Mouse (Mus musculus) liver, embryonic 14.5 days (tissue): Measurements from ENCODE around the gene Agfg2. TPM values are rescaled to one million over a fixed set of nuclear protein-coding genes. Genes with fewer than 3 reads are reported as not detected.

Experiments
- ATAC-seq: fragments of 200-750 bp; cut with Nextera tagmentation; 2 replicates; pipeline ENCODE4 v1.8.0; 2017; ENCODE audit warnings: moderate number of reproducible peaks, mild to moderate bottlenecking, moderate library complexity; ENCODE audit not compliant: insufficient read depth
- DNase-seq, 3 experiments: peaks; one replicate each; pipeline ENCODE4 v3.0.0-alpha.2; 2012 to 2013; ENCODE audit warnings: low read depth in 3 of 3, low spot score in 3 of 3
- H3K27ac ChIP-seq: fragments of 300-500 bp; sonication (generic); 2 replicates; pipeline ENCODE4 v1.5.1; 2014; ENCODE audit warnings: moderate library complexity, mild to moderate bottlenecking, control low read depth, inconsistent platforms
- H3K27me3 ChIP-seq: fragments of 300-500 bp; sonication (generic); 2 replicates; pipeline ENCODE4 v1.6.1; 2014; ENCODE audit warnings: mild to moderate bottlenecking, low read length, moderate library complexity; ENCODE audit not compliant: control insufficient read depth, insufficient read depth
- H3K36me3 ChIP-seq: fragments of 300-500 bp; sonication (generic); replicated peaks from 2 replicates; pipeline ENCODE4 v1.6.1; 2014; ENCODE audit warnings: low read depth; ENCODE audit not compliant: control insufficient read depth, insufficient read depth
- H3K4me1 ChIP-seq, 2 experiments: fragments of 200-500 bp in 1 of 2; fragments of 300-500 bp in 1 of 2; sonication (generic) in 1 of 2; replicated peaks; 2 replicates each; pipeline ENCODE4 v1.6.1; 2012 to 2014; ENCODE audit warnings: antibody characterized with exemption in 1 of 2, inconsistent platforms in 1 of 2, low read length in 1 of 2; ENCODE audit not compliant: control insufficient read depth in 2 of 2, insufficient read depth in 2 of 2
- H3K4me2 ChIP-seq: fragments of 300-500 bp; sonication (generic); 2 replicates; pipeline ENCODE4 v1.6.1; 2014; ENCODE audit warnings: low read depth, mild to moderate bottlenecking, control low read depth, moderate library complexity
- H3K4me3 ChIP-seq, 2 experiments: fragments of 200-500 bp in 1 of 2; fragments of 300-500 bp in 1 of 2; sonication (generic) in 1 of 2; 2 replicates each; pipeline ENCODE4 v1.5.1; 2012 to 2014; ENCODE audit warnings: low read depth in 2 of 2, low read length in 2 of 2, mild to moderate bottlenecking in 2 of 2, control low read depth in 1 of 2, inconsistent platforms in 1 of 2, moderate library complexity in 1 of 2; ENCODE audit not compliant: insufficient read depth in 1 of 2
- H3K9ac ChIP-seq: fragments of 300-500 bp; sonication (generic); replicated peaks from 2 replicates; pipeline ENCODE4 v1.6.1; 2014; ENCODE audit warnings: mild to moderate bottlenecking, control low read depth, moderate library complexity
- H3K9me3 ChIP-seq: fragments of 300-500 bp; sonication (generic); 2 replicates; pipeline ENCODE4 v1.6.1; 2016; ENCODE audit warnings: low read length, mixed read lengths; ENCODE audit not compliant: control insufficient read depth
- CTCF ChIP-seq: IDR thresholded peaks from 2 replicates; pipeline ENCODE4 v1.5.1; 2016; ENCODE audit warnings: antibody characterized with exemption, low read depth, control low read depth
- EP300 ChIP-seq: IDR thresholded peaks from 2 replicates; pipeline ENCODE4 v1.6.1; 2016; ENCODE audit warnings: antibody characterized with exemption, low read depth
- WGBS: fragments of 180-500 bp; shearing (Covaris S2); extraction: QIAGEN DNeasy Blood & Tissue Kit; methylation state at CpG from one replicate; pipeline ENCODE4 v1.1.7; 2014; ENCODE audit not compliant: insufficient replicate concordance; 5-methylcytosine and 5-hydroxymethylcytosine counted together
- polyA plus RNA-seq, 2 experiments: library from polyadenylated mRNA; depleted of rRNA in 1 of 2; stranded (reverse) in 1 of 2; unstranded in 1 of 2; fragments of >200 nt; fragmentation: Nextera tagmentation in 1 of 2; extraction: Ambion mirVana in 1 of 2; gene quantifications; 2 replicates each; pipeline versions ENCODE4 v1.2.1 to v1.2.3; 2012 to 2014

Gene Agfg2
- polyA plus RNA-seq, 2 experiments = 20.5 to 22.4 TPM

- Histone ChIP-seq H3K9ac (no peak within 1 kb of the TSS), H3K4me1 (peaks cover 2% of the 10 kb centered on the region in 2 experiments; a peak in 2 of 4 replicates), H3K9me3 (no peaks in the 10 kb centered on the region), H3K36me3 (peaks cover 21% of the 10 kb centered on the region), H3K4me3 (no peak within 1 kb of the TSS), H3K27me3 (peaks cover 16% of the 10 kb centered on the region), H3K4me2 (no peak within 1 kb of the TSS), H3K27ac (no peak within 1 kb of the TSS)
- TF ChIP-seq CTCF = peak; percentile 89
- TF ChIP-seq EP300 = no peak
- WGBS = 73% methylated on average over 19 of the region's 19 CpGs
- DNase-seq (no peak), ATAC-seq (no peak)
Observed at GRCm38 (mm10) chr5:137641054-137641453, 43.5 kb downstream of the Agfg2 start, which contains the start of gene Sap25. Sap25 (plus strand) TSS chr5:137641334.

- Histone ChIP-seq H3K27me3 (peaks cover 5% of the 10 kb centered on the region), H3K9me3 (no peaks in the 10 kb centered on the region), H3K4me3 (no peak overlapping the region), H3K4me2 (no peak overlapping the region), H3K27ac (no peak overlapping the region), H3K36me3 (peaks cover 21% of the 10 kb centered on the region), H3K9ac (no peak overlapping the region), H3K4me1 (no peaks in the 10 kb centered on the region)
- no peak for TF ChIP-seq CTCF
- TF ChIP-seq EP300 = no peak
- DNase-seq (no peak), ATAC-seq (no peak)
- 74% methylated on average over 7 of the region's 7 CpGs for WGBS
Observed at GRCm38 (mm10) chr5:137639472-137639871, 45.1 kb downstream of the Agfg2 start.

GRCm38 (mm10) chr5:137633397-137634084 lies 51.0 kb downstream of the Agfg2 start:
- DNase-seq (no peak), ATAC-seq (no peak)
- no peaks in the 10 kb centered on the region for H3K27me3 ChIP-seq
- H3K4me1 ChIP-seq = peaks cover 12 to 22% of the 10 kb centered on the region in 2 experiments
- H3K36me3 ChIP-seq = peaks cover 12% of the 10 kb centered on the region
- H3K4me2 ChIP-seq = no peak overlapping the region
- H3K27ac ChIP-seq = no peak overlapping the region
- H3K9me3 ChIP-seq = no peaks in the 10 kb centered on the region
- 71% methylated on average over 12 of the region's 12 CpGs for WGBS
- no peak overlapping the region for H3K9ac ChIP-seq
- H3K4me3 ChIP-seq = no peak overlapping the region
- no peak for TF ChIP-seq CTCF
- TF ChIP-seq EP300 = no peak

GRCm38 (mm10) chr5:137631591-137631990 lies 52.9 kb downstream of the Agfg2 start:
- WGBS = 12% methylated on average over 4 of the region's 4 CpGs
- H3K4me2 ChIP-seq = peak overlapping the region; percentile 97
- no peaks in the 10 kb centered on the region for H3K27me3 ChIP-seq
- TF ChIP-seq CTCF = no peak
- no peak for DNase-seq
- H3K4me3 ChIP-seq = peak overlapping the region in 1 of 2 experiments; percentile 36; a peak in 1 of 4 replicates
- H3K4me1 ChIP-seq = peaks cover 17 to 30% of the 10 kb centered on the region in 2 experiments
- H3K36me3 ChIP-seq = no peaks in the 10 kb centered on the region; the same call in 1 of the 2 replicates
- no peaks in the 10 kb centered on the region for H3K9me3 ChIP-seq
- no peak overlapping the region for H3K9ac ChIP-seq
- ATAC-seq = no peak
- no peak overlapping the region for H3K27ac ChIP-seq

- Histone ChIP-seq H3K4me3 (peak overlapping the region; percentile 36 to 91), H3K27me3 (no peaks in the 10 kb centered on the region), H3K9me3 (no peaks in the 10 kb centered on the region), H3K36me3 (no peaks in the 10 kb centered on the region; the same call in 1 of the 2 replicates), H3K4me1 (peaks cover 17 to 30% of the 10 kb centered on the region in 2 experiments), H3K4me2 (peak overlapping the region; percentile 97), H3K9ac (peak overlapping the region; percentile 33; the same call in 1 of the 2 replicates), H3K27ac (peak overlapping the region; percentile 34)
- WGBS = 16% methylated on average over 9 of the region's 9 CpGs
- DNase-seq (no peak), ATAC-seq (no peak)
- no peak for TF ChIP-seq EP300
- TF ChIP-seq CTCF = no peak
Observed at GRCm38 (mm10) chr5:137631171-137631570, 53.4 kb downstream of the Agfg2 start.
